Mouse (Mus musculus) liver, embryonic 12.5 days (tissue): ENCODE measurements around the gene Ptx4. TPM values are rescaled to one million over a fixed set of nuclear protein-coding genes. Genes with fewer than 3 reads are reported as not detected.
A peak's percentile ranks its signal among the peaks of the same experiment; 100 is the strongest.

Source experiments
- ATAC-seq: fragments of 200-750 bp; cut with Nextera tagmentation; 2 replicates; pipeline ENCODE4 v1.8.0; 2017; ENCODE audit warnings: moderate number of reproducible peaks, mild to moderate bottlenecking, moderate library complexity
- H3K27ac ChIP-seq: fragments of 300-500 bp; sonication (generic); 2 replicates; pipeline ENCODE4 v1.5.1; 2016; ENCODE audit warnings: mild to moderate bottlenecking
- H3K27me3 ChIP-seq: fragments of 300-500 bp; sonication (generic); replicated peaks from 2 replicates; pipeline ENCODE4 v1.6.1; 2016; ENCODE audit warnings: mild to moderate bottlenecking, moderate library complexity
- H3K36me3 ChIP-seq: fragments of 300-500 bp; sonication (generic); 2 replicates; pipeline ENCODE4 v1.6.1; 2016; ENCODE audit warnings: mild to moderate bottlenecking, moderate library complexity
- H3K4me1 ChIP-seq: fragments of 300-500 bp; sonication (generic); 2 replicates; pipeline ENCODE4 v1.6.1; 2016
- H3K4me2 ChIP-seq: fragments of 300-500 bp; sonication (generic); 2 replicates; pipeline ENCODE4 v1.6.1; 2016; ENCODE audit warnings: mild to moderate bottlenecking, moderate library complexity
- H3K4me3 ChIP-seq: fragments of 300-500 bp; sonication (generic); 2 replicates; pipeline ENCODE4 v1.5.1; 2016; ENCODE audit warnings: mild to moderate bottlenecking, moderate library complexity
- H3K9ac ChIP-seq: fragments of 300-500 bp; sonication (generic); 2 replicates; pipeline ENCODE4 v1.6.1; 2016; ENCODE audit warnings: mild to moderate bottlenecking, moderate library complexity
- H3K9me3 ChIP-seq: fragments of 300-500 bp; sonication (generic); replicated peaks from 2 replicates; pipeline ENCODE4 v1.6.1; 2016; ENCODE audit warnings: mild to moderate bottlenecking, moderate library complexity
- WGBS: fragments of 180-500 bp; shearing (Covaris S2); methylation state at CpG from one replicate; pipeline ENCODE4 v1.1.7; 2016; ENCODE audit not compliant: insufficient replicate concordance; 5-methylcytosine and 5-hydroxymethylcytosine counted together
- polyA plus RNA-seq: library from polyadenylated mRNA; unstranded; fragments of >200 nt; fragmentation: Nextera tagmentation; extraction: Ambion mirVana; gene quantifications from 2 replicates; pipeline ENCODE4 v1.2.1, GENCODE M21; 2016

Gene Ptx4
- polyA plus RNA-seq, 1 experiment from 2014 or later = not detected

DNA sequence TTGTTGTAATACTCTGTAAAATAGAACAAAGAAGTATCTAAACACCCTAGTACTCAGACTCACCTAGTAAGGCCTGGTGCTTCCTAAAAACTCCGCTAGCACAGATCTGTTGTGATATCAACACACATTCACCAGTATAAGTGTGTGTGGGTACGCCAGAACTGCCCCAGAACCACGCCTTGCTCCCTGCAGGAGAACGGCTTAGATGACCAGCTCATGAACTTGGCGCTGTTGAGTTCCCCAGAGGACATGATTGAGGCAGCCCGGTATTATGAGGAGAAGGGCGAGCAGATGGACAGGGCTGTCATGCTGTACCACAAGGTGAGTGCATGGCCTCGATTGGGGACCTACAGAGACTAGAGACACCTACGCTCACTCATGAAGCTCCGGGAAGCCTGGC, 30.1 kb upstream of the Ptx4 start:
- no peak for ATAC-seq
- Histone ChIP-seq H3K27ac (peak overlapping the region; percentile 99), H3K4me1 (peaks cover 80% of the 10 kb centered on the region), H3K4me3 (peak overlapping the region; percentile 67), H3K4me2 (peak overlapping the region; percentile 82), H3K36me3 (peaks cover 53% of the 10 kb centered on the region), H3K9ac (peak overlapping the region; percentile 87), H3K27me3 (no peaks in the 10 kb centered on the region), H3K9me3 (no peaks in the 10 kb centered on the region)
- 73% methylated on average over 10 of the region's 10 CpGs for WGBS

DNA sequence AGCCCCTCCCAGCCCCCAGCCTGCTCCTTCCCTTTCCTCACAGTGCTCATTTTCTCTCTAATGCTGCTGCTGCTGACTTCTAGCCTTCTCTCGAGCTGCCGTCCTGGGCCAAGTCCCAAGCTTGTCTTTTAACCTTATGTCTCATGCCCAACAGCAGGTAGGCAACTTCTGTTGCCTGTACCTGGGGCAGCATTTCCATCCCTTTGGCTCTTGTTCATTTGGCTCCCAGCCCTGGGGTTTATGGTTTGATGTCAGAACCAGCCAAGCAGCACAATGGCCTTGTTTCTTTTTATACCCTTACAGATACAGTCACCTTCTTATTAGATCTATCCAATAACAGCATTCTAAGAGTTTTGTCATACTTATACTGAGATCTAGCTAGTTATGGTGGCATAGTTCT, 24.3 kb upstream of the Ptx4 start:
- Histone ChIP-seq H3K27me3 (no peaks in the 10 kb centered on the region), H3K9ac (peak overlapping the region; percentile 37; the same call in 1 of the 2 replicates), H3K4me2 (no peak overlapping the region), H3K36me3 (peaks cover 99% of the 10 kb centered on the region), H3K4me1 (peaks cover 35% of the 10 kb centered on the region), H3K4me3 (no peak overlapping the region), H3K27ac (peak overlapping the region; percentile 21), H3K9me3 (no peaks in the 10 kb centered on the region)
- ATAC-seq = no peak
- WGBS = 84% methylated on average over 2 of the region's 2 CpGs

DNA sequence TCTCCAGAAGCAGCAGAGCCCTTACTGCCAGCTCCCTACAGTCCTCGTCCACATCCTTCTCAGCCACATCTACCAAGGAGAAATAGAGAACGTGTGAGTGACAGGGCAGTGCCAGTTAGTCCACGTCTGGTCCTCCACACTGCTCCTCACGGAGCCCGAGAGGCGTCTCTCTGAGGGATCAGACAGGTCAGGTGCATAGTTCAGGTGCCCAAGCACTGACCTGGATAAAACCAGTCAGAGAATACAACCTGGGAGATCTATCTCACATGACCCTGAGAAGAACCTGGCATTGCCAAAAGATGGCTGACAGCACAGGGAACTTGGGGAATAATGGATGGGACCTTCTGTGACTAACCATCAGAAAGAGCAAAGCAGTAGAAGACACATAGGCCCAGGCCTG, 20.5 kb upstream of the Ptx4 start:
- ATAC-seq = no peak
- H3K9me3 ChIP-seq = no peaks in the 10 kb centered on the region
- peak overlapping the region; percentile 28; the same call in 1 of the 2 replicates for H3K27ac ChIP-seq
- H3K4me2 ChIP-seq = no peak overlapping the region
- H3K4me3 ChIP-seq = no peak overlapping the region
- WGBS = 84% methylated on average over 6 of the region's 6 CpGs
- no peaks in the 10 kb centered on the region for H3K27me3 ChIP-seq
- H3K36me3 ChIP-seq = peaks cover 99% of the 10 kb centered on the region
- no peak overlapping the region for H3K9ac ChIP-seq
- H3K4me1 ChIP-seq = peaks cover 9% of the 10 kb centered on the region

DNA sequence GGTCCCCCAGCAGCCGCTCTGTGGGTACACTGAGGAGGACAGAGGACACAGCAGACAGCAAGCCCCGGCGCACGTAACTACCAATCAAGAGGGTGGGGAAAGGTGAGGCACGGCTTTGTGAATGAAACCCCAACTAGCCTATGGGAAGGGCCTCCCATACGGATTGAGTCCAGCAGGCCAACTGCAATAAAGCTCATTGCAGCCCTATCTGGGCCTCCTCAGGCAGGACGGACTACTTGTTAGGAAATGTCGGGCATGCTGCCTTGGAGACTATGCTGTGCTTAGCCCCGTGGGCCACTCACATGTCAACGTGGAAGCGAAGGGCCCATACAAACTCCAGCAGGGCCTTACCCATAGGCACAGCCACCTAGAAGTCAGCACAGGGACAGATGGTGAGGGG, 19.2 kb upstream of the Ptx4 start:
- 91% methylated on average over 11 of the region's 11 CpGs for WGBS
- H3K4me2 ChIP-seq = no peak overlapping the region

DNA sequence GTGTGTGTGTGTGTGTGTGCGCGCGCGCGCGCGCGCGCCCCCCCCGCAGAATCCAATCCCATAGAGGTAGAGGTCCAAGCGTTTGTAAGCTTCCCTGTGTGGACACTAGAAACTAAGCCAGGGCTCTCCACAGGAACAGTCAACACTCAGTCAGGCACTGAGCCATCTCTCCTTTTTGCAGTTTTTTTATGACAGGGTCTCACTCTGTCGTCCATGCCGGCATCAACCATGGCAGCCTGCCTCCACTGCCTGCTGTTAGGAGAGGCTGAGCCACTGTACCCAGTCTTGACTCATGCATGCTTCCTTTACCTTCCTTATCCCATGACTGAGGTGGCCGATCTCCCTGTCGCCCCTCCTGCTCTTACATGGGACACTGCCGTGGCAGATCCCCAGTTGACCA, 12.8 kb upstream of the Ptx4 start:
- ATAC-seq = no peak
- no peaks in the 10 kb centered on the region for H3K9me3 ChIP-seq
- no peak overlapping the region for H3K4me2 ChIP-seq
- 92% methylated on average over 16 of the region's 16 CpGs for WGBS
- 0 out of 2 replicates have a peak, but pooled peaks cover 3% of the 10 kb centered on the region for H3K4me1 ChIP-seq
- no peak overlapping the region for H3K9ac ChIP-seq
- H3K4me3 ChIP-seq = no peak overlapping the region
- H3K36me3 ChIP-seq = peaks cover 97% of the 10 kb centered on the region
- no peaks in the 10 kb centered on the region for H3K27me3 ChIP-seq
- no peak overlapping the region for H3K27ac ChIP-seq

More for the DNA sequence above, 19.2 kb upstream of the Ptx4 start:
- H3K27ac ChIP-seq = peak overlapping the region; percentile 22; the same call in 1 of the 2 replicates
- ATAC-seq = no peak
- H3K36me3 ChIP-seq = peaks cover 99% of the 10 kb centered on the region
- H3K27me3 ChIP-seq = no peaks in the 10 kb centered on the region
- H3K4me1 ChIP-seq = peaks cover 6% of the 10 kb centered on the region; the same call in 1 of the 2 replicates
- H3K9me3 ChIP-seq = no peaks in the 10 kb centered on the region
- no peak overlapping the region for H3K4me3 ChIP-seq
- 0 out of 2 replicates have a peak overlapping the region, but pooled peaks have one; percentile 14 for H3K9ac ChIP-seq

DNA sequence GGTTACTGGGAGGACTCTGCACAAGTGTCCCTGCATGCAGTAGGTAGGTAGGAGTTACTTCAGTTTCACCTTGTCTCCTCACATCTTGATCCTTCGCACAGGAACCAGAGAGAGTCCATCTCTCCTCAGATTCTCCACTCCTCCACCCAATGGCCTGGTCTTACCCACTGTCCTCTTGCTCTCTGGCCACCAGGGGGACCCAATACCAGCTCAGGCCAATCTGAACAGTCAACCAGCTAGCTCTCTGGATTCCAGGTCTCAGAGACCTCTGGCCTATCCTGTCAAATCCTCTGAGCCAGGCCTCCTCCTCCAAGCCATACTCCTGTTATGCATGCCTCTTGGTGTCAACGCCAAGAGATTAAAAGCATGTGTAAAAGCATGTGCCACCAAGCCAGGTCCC, 11.0 kb upstream of the Ptx4 start:
- Histone ChIP-seq H3K4me2 (no peak overlapping the region), H3K36me3 (peaks cover 92% of the 10 kb centered on the region), H3K9me3 (no peaks in the 10 kb centered on the region), H3K9ac (no peak overlapping the region), H3K4me3 (no peak overlapping the region), H3K4me1 (peaks cover 19% of the 10 kb centered on the region), H3K27ac (no peak overlapping the region), H3K27me3 (no peaks in the 10 kb centered on the region)
- ATAC-seq = peak; percentile 60
- 71% methylated on average over 2 of the region's 2 CpGs for WGBS

DNA sequence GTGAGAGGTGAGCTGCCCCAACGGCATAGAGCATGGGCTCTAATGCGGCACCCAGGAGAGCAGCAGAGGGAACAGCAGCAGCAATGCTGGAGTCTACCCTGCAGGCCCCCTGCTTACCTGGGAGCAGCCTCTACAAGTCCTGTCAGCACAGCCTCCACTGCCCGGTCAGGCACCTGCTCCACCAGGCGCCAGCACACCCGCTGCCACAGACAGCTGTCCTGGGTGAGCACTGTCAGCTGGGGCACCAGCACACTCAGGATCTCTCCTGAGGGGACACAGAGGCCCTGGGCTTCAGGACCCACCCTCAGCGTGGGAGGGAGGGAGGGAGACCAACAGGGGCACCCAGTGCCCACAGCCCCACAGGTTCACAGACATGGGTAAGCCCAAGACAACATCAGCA, 10.0 kb upstream of the Ptx4 start:
- Histone ChIP-seq H3K4me2 (no peak overlapping the region), H3K27me3 (no peaks in the 10 kb centered on the region), H3K9ac (no peak overlapping the region), H3K4me3 (no peak overlapping the region), H3K9me3 (no peaks in the 10 kb centered on the region), H3K4me1 (peaks cover 29% of the 10 kb centered on the region), H3K36me3 (peaks cover 82% of the 10 kb centered on the region), H3K27ac (no peak overlapping the region)
- no peak for ATAC-seq
- 93% methylated on average over 5 of the region's 6 CpGs for WGBS

DNA sequence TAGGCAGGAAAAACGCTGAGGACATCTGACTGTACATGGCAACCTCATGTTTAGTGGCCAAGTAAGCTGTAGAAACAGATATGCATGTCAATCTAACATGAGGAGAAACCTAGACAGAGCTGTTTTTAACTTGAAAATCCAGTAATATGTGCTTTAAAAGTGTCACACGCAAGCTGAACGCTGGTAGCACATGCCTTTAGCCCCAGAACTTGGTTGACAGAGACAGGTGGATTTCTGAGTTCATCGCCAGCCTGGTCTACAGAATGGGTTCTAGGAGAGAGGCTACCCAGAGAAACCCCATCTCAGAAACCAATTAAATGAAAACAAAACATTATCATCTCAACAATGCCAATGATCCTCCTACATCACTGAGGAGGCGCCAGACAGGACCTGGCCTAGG, 9.3 kb upstream of the Ptx4 start:
- Histone ChIP-seq H3K4me2 (no peak overlapping the region), H3K9ac (no peak overlapping the region), H3K9me3 (no peaks in the 10 kb centered on the region), H3K27ac (no peak overlapping the region), H3K4me1 (peaks cover 32% of the 10 kb centered on the region), H3K36me3 (peaks cover 76% of the 10 kb centered on the region), H3K27me3 (no peaks in the 10 kb centered on the region), H3K4me3 (no peak overlapping the region)
- 79% methylated on average over 5 of the region's 5 CpGs for WGBS
- no peak for ATAC-seq

DNA sequence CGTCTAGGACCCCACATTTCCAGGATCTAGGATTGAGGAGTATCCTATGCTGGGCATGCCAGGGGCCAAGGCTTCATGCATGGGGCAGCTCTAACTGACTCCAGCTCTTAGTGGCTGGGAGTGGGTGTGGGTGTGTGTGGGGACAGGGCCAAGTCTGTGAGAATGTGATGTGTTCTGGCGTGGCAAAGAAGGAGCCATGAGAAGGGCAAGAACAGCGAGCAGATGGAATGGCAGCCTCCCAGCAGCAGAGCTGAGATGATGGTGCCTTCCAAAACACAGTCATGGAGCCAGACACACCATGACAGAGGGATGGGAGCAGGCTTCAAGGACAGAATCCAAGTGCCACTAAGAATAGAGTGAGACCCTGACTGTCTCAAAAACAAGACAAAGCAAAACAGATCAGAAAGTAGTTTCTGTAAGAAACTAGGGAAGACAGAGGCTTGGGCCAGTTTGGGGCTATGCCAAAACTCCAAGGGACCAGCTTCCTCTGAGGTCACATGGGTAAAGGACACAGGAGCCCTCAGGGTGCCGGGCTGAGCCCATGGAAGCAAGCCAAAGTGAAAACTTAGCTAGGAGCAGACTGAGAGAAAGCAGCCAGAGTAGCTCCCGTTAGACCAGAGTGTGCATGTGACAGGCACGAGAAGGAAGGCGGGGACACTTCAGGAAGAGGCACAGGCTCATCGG, 8.7 kb upstream of the Ptx4 start:
- no peak overlapping the region for H3K27ac ChIP-seq
- peaks cover 69% of the 10 kb centered on the region for H3K36me3 ChIP-seq
- no peak overlapping the region for H3K9ac ChIP-seq
- H3K4me2 ChIP-seq = no peak overlapping the region
- no peak overlapping the region for H3K4me3 ChIP-seq
- H3K27me3 ChIP-seq = no peaks in the 10 kb centered on the region
- WGBS = 73% methylated on average over 8 of the region's 8 CpGs
- H3K4me1 ChIP-seq = peaks cover 35% of the 10 kb centered on the region
- no peaks in the 10 kb centered on the region for H3K9me3 ChIP-seq
- no peak for ATAC-seq

DNA sequence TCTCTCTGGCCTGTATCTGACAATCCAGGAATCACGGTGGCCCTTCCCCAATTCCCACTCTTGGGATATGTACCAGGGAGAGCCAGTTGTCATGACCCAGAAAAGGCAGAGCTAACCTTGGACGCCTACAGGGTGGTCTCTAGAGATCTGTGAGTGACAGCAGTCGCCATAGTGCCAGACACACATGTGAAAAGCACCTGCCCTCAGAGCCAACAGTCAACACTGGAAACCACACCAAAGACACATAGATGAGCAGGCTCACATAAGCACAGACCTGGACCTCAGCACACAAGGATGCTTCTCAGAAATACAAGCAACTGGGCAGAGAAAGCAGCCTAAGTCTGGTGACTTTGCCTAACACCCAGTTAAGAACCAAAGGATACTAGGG, 8.1 kb upstream of the Ptx4 start:
- Histone ChIP-seq H3K9ac (no peak overlapping the region), H3K4me3 (no peak overlapping the region), H3K9me3 (no peaks in the 10 kb centered on the region), H3K27ac (no peak overlapping the region), H3K4me2 (no peak overlapping the region), H3K36me3 (peaks cover 64% of the 10 kb centered on the region), H3K27me3 (no peaks in the 10 kb centered on the region), H3K4me1 (peaks cover 35% of the 10 kb centered on the region)
- 58% methylated on average over 3 of the region's 3 CpGs for WGBS
- ATAC-seq = no peak

DNA sequence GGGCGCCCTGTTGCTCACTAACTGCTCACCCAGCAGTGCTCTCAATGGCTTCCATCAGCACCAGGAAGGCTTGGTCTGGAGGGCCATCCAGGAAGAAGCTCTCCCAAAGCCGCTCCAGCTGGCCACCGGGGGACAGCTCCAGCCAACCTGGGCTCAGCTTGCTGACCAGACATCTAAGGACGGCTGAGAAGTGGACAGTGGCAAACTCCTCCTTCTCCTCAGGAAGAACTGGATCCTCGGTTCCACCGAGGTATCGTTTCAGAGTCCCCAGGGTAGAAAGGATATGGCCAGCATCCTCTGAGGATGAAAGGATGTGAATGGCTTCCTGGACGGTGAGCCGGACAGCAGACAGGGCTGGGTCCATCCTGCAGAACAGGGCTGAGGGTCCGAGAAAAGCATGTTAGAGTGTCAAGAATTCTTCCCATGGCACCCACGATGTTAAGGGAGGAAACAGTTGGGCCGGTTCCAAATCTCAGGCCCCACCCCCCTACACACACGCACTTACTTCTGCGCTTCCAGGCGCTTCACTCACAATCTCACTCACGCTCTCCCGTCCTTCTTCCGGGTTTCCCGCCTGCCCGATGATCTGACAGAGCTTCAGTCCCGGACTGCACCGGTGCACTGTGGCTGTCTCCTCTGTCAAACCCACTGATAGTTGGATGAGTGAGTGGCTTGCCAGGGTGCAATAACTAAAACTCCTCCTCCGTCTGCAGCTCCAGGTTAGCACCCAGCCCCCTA, 5.5 kb upstream of the Ptx4 start:
- Histone ChIP-seq H3K4me1 (peaks cover 44% of the 10 kb centered on the region), H3K27me3 (peaks cover 8% of the 10 kb centered on the region; the same call in 1 of the 2 replicates), H3K9me3 (no peaks in the 10 kb centered on the region), H3K9ac (peak overlapping the region; percentile 76), H3K4me3 (peak overlapping the region; percentile 69), H3K4me2 (peak overlapping the region; percentile 93), H3K27ac (peak overlapping the region; percentile 85), H3K36me3 (peaks cover 37% of the 10 kb centered on the region)
- WGBS = 10% methylated on average over 23 of the region's 23 CpGs
- peak; percentile 68 for ATAC-seq

DNA sequence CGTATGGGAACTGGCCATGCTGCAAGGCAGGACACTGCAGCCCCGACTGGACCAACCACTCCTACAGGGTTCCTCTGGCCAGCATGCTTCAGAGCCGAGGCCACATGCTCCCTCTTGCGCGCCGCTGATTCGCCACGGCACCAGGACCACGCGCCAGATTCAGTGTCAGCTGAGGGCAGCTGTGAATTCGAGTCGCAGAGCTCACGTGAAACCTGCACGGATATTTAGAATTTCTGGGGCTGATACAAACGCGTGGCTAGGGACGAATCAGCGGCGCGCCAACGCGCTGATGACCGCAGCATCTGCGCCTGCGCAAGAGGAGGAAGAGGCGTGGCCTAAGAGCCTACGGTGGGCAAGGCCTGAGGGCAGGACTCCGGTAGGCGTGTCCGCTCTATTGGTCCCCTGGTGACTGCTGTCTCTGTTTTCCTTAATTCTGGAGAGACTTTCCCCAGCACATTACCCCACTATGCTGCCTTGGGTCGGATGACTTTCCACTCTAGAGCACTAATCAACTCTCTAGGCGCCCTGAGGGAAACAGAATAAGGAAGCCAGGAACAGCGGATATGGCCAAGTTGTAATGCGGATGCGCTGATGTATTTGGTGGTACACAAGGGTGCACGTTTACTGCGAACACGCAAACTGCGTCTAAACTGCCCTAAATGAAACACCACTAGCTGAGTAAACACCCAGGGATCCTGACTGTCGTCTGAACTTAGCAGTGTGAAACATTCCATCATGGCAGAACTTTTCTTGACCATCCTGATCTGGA, 4.7 kb upstream of the Ptx4 start, which contains the start of gene Telo2:
TSS of gene Telo2 (minus strand) at position 304 of the 769 bp plus-strand sequence.
- H3K27ac ChIP-seq = peak within 1 kb of the TSS; percentile 85
- peak within 1 kb of the TSS; percentile 76 for H3K9ac ChIP-seq
- peak within 1 kb of the TSS; percentile 69 for H3K4me3 ChIP-seq
- peak within 1 kb of the TSS; percentile 93 for H3K4me2 ChIP-seq
- peaks cover 29% of the 10 kb centered on the region for H3K36me3 ChIP-seq
- WGBS = 6% methylated on average over 40 of the region's 40 CpGs
- H3K4me1 ChIP-seq = peaks cover 41% of the 10 kb centered on the region
- no peaks in the 10 kb centered on the region for H3K9me3 ChIP-seq
- peak; percentile 88 for ATAC-seq
- H3K27me3 ChIP-seq = peaks cover 14% of the 10 kb centered on the region
